Mouse (Mus musculus) forebrain, embryonic 16.5 days (tissue): Measurements from ENCODE around the gene Hmcn1. TPM values are rescaled to one million over a fixed set of nuclear protein-coding genes. Genes with fewer than 3 reads are reported as not detected.
A peak's percentile ranks its signal among the peaks of the same experiment; 100 is the strongest.

Source experiments
- ATAC-seq: fragments of 200-750 bp; cut with Nextera tagmentation; 2 replicates; pipeline ENCODE4 v1.8.0; 2017; ENCODE audit warnings: mild to moderate bottlenecking, moderate library complexity
- H3K27ac ChIP-seq: fragments of 300-500 bp; sonication (generic); 2 replicates; pipeline ENCODE4 v1.5.1; 2014; ENCODE audit warnings: low read length, control low read depth
- H3K27me3 ChIP-seq: fragments of 300-500 bp; sonication (generic); replicated peaks from 2 replicates; pipeline ENCODE4 v1.6.1; 2014; ENCODE audit warnings: low read length; ENCODE audit not compliant: control insufficient read depth, insufficient read depth
- H3K36me3 ChIP-seq: fragments of 300-500 bp; sonication (generic); 2 replicates; pipeline ENCODE4 v1.6.1; 2014; ENCODE audit not compliant: control insufficient read depth, insufficient read depth
- H3K4me1 ChIP-seq: fragments of 300-500 bp; sonication (generic); replicated peaks from 2 replicates; pipeline ENCODE4 v1.6.1; 2014; ENCODE audit warnings: low read length; ENCODE audit not compliant: control insufficient read depth, insufficient read depth
- H3K4me2 ChIP-seq: fragments of 300-500 bp; sonication (generic); 2 replicates; pipeline ENCODE4 v1.6.1; 2014; ENCODE audit warnings: mild to moderate bottlenecking, low read length, control low read depth
- H3K4me3 ChIP-seq: fragments of 300-500 bp; sonication (generic); replicated peaks from 2 replicates; pipeline ENCODE4 v1.5.1; 2014; ENCODE audit warnings: mild to moderate bottlenecking, low read length, control low read depth
- H3K9ac ChIP-seq: fragments of 300-500 bp; sonication (generic); replicated peaks from 2 replicates; pipeline ENCODE4 v1.6.1; 2014; ENCODE audit warnings: low read depth, low read length, control low read depth
- H3K9me3 ChIP-seq: fragments of 300-500 bp; sonication (generic); 2 replicates; pipeline ENCODE4 v1.6.1; 2016; ENCODE audit warnings: low read length; ENCODE audit not compliant: control insufficient read depth
- WGBS: fragments of 180-500 bp; shearing (Covaris S2); extraction: QIAGEN DNeasy Blood & Tissue Kit; methylation state at CpG from one replicate; pipeline ENCODE4 v1.1.7; 2014; 5-methylcytosine and 5-hydroxymethylcytosine counted together
- polyA plus RNA-seq: library from polyadenylated mRNA; unstranded; fragments of >200 nt; fragmentation: Nextera tagmentation; extraction: Ambion mirVana; gene quantifications from 2 replicates; pipeline ENCODE4 v1.2.1, GENCODE M21; 2015

Hmcn1 gene
- polyA plus RNA-seq, 1 experiment from 2014 or later, result 1.3 TPM

DNA sequence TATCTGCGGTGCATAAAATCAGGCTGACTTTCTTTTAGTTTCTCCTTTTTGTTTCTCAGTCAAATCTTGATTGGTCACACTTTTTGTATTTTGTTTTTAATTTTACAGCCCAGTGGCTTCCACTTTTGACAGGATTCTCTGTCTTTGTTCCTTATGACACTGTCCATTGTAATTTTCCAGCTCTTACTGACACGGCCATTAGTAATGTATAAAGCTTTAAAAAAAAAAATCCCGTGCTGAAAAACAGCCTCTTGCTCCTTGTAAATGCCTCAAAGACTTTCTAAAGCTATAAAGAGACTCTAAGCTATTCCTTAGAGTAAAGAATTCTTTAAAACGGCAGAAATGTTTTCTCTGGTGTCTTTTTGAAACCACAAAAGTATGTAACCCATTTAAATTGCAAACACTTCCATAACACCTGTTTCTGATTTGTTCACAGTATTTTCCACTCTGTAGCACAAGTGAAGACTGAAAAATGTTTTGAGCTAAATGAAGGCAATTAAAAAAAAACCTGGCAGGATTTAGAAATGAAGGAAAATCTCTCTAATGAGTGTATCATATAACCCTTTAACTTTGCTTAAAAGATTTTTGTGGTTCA, 422.6 kb downstream of the Hmcn1 start:
- Histone ChIP-seq H3K4me3 (no peak overlapping the region), H3K9ac (no peak overlapping the region), H3K9me3 (no peaks in the 10 kb centered on the region), H3K4me2 (no peak overlapping the region), H3K36me3 (no peaks in the 10 kb centered on the region), H3K27me3 (no peaks in the 10 kb centered on the region), H3K4me1 (no peaks in the 10 kb centered on the region; the same call in 1 of the 2 replicates), H3K27ac (no peak overlapping the region)
- peak; percentile 51; the same call in 1 of the 2 replicates for ATAC-seq
- 8% methylated on average over 4 of the region's 4 CpGs for WGBS

- no peaks in the 10 kb centered on the region for H3K27me3 ChIP-seq
- no peak overlapping the region for H3K9ac ChIP-seq
- no peak overlapping the region for H3K27ac ChIP-seq
- no peaks in the 10 kb centered on the region; the same call in 1 of the 2 replicates for H3K4me1 ChIP-seq
- H3K4me3 ChIP-seq, result no peak overlapping the region
- no peak for ATAC-seq
- no peak overlapping the region for H3K4me2 ChIP-seq
- H3K36me3 ChIP-seq, result no peaks in the 10 kb centered on the region
- WGBS, result 63% methylated on average over 5 of the region's 5 CpGs
- H3K9me3 ChIP-seq, result no peaks in the 10 kb centered on the region
Observed at GRCm38 (mm10) chr1:150569820-150570543, 423.3 kb downstream of the Hmcn1 start.

DNA sequence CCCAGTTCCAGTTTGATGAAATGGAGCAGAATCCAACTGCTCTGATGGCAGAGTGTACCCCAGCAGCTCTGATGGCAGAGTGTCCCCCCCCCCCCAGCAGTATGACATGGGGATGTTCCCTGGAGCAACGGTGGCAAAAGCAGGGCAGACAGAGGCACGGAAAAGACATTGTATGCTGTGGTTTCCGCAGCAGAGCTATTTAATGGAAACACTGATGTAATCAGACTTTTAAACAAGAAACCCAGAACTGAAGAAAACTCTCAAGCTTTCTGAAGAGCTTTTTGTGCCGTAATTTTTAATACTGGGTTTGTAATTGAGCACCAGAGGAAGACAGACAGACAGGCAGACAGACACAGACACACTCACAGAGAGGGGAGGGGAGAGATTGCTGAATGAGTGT, 426.9 kb downstream of the Hmcn1 start:
- 52% methylated on average over 4 of the region's 4 CpGs for WGBS
- no peak for ATAC-seq
- H3K4me3 ChIP-seq, result no peak overlapping the region
- H3K9me3 ChIP-seq, result no peaks in the 10 kb centered on the region
- no peak overlapping the region for H3K27ac ChIP-seq
- no peaks in the 10 kb centered on the region for H3K27me3 ChIP-seq
- H3K9ac ChIP-seq, result no peak overlapping the region
- H3K4me2 ChIP-seq, result no peak overlapping the region
- H3K4me1 ChIP-seq, result no peaks in the 10 kb centered on the region
- no peaks in the 10 kb centered on the region for H3K36me3 ChIP-seq

DNA sequence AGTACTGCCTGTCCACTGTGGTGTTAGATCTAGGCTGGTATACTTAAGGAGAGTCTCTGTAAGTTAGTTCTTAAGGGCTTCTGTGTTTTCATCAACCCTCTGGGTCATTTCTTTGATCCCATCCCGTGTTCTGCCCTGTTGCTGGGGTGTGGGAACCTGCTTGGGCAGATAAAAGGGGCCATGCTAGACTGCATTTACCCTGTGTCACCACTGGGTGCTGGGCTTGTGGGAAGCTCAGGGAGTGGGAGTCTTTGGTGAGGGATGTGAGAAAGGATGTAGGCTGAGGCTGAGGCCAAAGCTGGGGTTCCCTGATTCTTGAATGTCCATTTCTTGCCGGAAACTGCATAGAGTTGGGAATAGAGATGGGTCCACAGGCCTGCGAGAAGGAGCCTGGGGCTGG, 436.6 kb downstream of the Hmcn1 start:
- Histone ChIP-seq H3K4me3 (no peak overlapping the region), H3K9me3 (no peaks in the 10 kb centered on the region), H3K4me2 (no peak overlapping the region), H3K4me1 (no peaks in the 10 kb centered on the region), H3K9ac (no peak overlapping the region), H3K27me3 (no peaks in the 10 kb centered on the region), H3K27ac (no peak overlapping the region), H3K36me3 (no peaks in the 10 kb centered on the region)
- WGBS, result 80% methylated on average over 3 of the region's 3 CpGs
- no peak for ATAC-seq

GRCm38 (mm10) chr1:150551390-150551789, 441.8 kb downstream of the Hmcn1 start:
- H3K9me3 ChIP-seq, result no peaks in the 10 kb centered on the region
- H3K27me3 ChIP-seq, result no peaks in the 10 kb centered on the region
- ATAC-seq, result no peak
- WGBS, result 84% methylated on average over 1 of the region's 1 CpGs
- no peaks in the 10 kb centered on the region for H3K36me3 ChIP-seq
- H3K4me3 ChIP-seq, result no peak overlapping the region
- H3K9ac ChIP-seq, result no peak overlapping the region
- H3K4me2 ChIP-seq, result no peak overlapping the region
- H3K4me1 ChIP-seq, result no peaks in the 10 kb centered on the region
- H3K27ac ChIP-seq, result no peak overlapping the region

GRCm38 (mm10) chr1:150546463-150546862, 446.8 kb downstream of the Hmcn1 start:
- Histone ChIP-seq H3K36me3 (no peaks in the 10 kb centered on the region), H3K27ac (no peak overlapping the region), H3K9ac (no peak overlapping the region), H3K4me3 (no peak overlapping the region), H3K4me2 (no peak overlapping the region), H3K4me1 (no peaks in the 10 kb centered on the region), H3K27me3 (no peaks in the 10 kb centered on the region), H3K9me3 (no peaks in the 10 kb centered on the region)
- WGBS, result 84% methylated on average over 3 of the region's 3 CpGs
- no peak for ATAC-seq

DNA sequence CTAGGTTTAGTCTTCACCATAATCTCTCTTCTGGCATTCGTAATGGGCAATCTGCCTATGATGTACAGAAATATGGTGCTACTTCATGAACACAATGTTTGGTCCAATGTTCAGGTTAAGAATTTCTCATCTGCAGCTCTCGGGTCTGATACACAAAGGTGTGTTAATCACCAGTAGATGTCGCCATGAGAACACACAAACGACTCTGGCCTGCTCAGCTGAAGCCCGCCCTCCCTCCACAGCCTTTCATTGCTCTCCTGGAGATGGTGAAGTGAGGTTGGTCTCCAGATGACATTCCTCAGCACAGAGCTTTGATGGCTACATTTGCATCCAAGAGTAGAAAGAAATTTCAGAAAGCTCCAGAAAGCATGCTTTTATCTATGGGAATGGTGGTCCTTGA, 453.0 kb downstream of the Hmcn1 start:
- no peak overlapping the region for H3K9ac ChIP-seq
- H3K9me3 ChIP-seq, result no peaks in the 10 kb centered on the region
- peak; percentile 95 for ATAC-seq
- H3K4me3 ChIP-seq, result no peak overlapping the region
- H3K36me3 ChIP-seq, result no peaks in the 10 kb centered on the region
- WGBS, result 10% methylated on average over 5 of the region's 5 CpGs
- H3K27me3 ChIP-seq, result no peaks in the 10 kb centered on the region
- H3K4me1 ChIP-seq, result peaks cover 7% of the 10 kb centered on the region; the same call in 1 of the 2 replicates
- no peak overlapping the region for H3K27ac ChIP-seq
- H3K4me2 ChIP-seq, result no peak overlapping the region

- H3K36me3 ChIP-seq, result no peaks in the 10 kb centered on the region
- H3K9me3 ChIP-seq, result no peaks in the 10 kb centered on the region
- H3K27ac ChIP-seq, result no peak overlapping the region
- peaks cover 7% of the 10 kb centered on the region; the same call in 1 of the 2 replicates for H3K4me1 ChIP-seq
- H3K27me3 ChIP-seq, result no peaks in the 10 kb centered on the region
- no peak overlapping the region for H3K4me2 ChIP-seq
- H3K4me3 ChIP-seq, result no peak overlapping the region
- H3K9ac ChIP-seq, result no peak overlapping the region
- peak; percentile 56 for ATAC-seq
- WGBS, result 70% methylated on average over 6 of the region's 6 CpGs
Observed at GRCm38 (mm10) chr1:150537410-150538128, 455.7 kb downstream of the Hmcn1 start.

GRCm38 (mm10) chr1:150535770-150536534, 457.3 kb downstream of the Hmcn1 start:
- no peaks in the 10 kb centered on the region for H3K27me3 ChIP-seq
- no peak overlapping the region for H3K4me3 ChIP-seq
- no peaks in the 10 kb centered on the region for H3K9me3 ChIP-seq
- H3K4me2 ChIP-seq, result no peak overlapping the region
- 41% methylated on average over 16 of the region's 16 CpGs for WGBS
- ATAC-seq, result peak; percentile 19; the same call in 1 of the 2 replicates
- no peak overlapping the region for H3K27ac ChIP-seq
- H3K4me1 ChIP-seq, result peaks cover 7% of the 10 kb centered on the region; the same call in 1 of the 2 replicates
- no peak overlapping the region for H3K9ac ChIP-seq
- no peaks in the 10 kb centered on the region for H3K36me3 ChIP-seq
